Mouse (Mus musculus) lung, adult 2 months (tissue): ENCODE measurements around the gene Osbpl5. TPM values are rescaled to one million over a fixed set of nuclear protein-coding genes. Genes with fewer than 3 reads are reported as not detected.

Source experiments
- DNase-seq: peaks from one replicate; pipeline ENCODE4 v3.0.0; 2022
- H3K4me1 ChIP-seq: fragments of 200-500 bp; 2 replicates; pipeline ENCODE4 v1.6.1; 2011; ENCODE audit warnings: low read length; ENCODE audit not compliant: control insufficient read depth, insufficient read depth
- H3K4me3 ChIP-seq: fragments of 200-500 bp; replicated peaks from 2 replicates; pipeline ENCODE3; 2011; ENCODE audit warnings: low read depth, mild to moderate bottlenecking, control low read depth, low read length; ENCODE audit errors: extremely low read depth
- CTCF ChIP-seq: fragments of 200-500 bp; IDR thresholded peaks from 2 replicates; pipeline ENCODE4 v1.5.1; 2011; ENCODE audit warnings: mild to moderate bottlenecking, low read length, control low read depth; ENCODE audit not compliant: insufficient read depth
- POLR2A ChIP-seq: fragments of 200-500 bp; IDR thresholded peaks from 2 replicates; pipeline ENCODE4 v1.6.1; 2011; ENCODE audit warnings: low read depth, mild to moderate bottlenecking, control low read depth, low read length, borderline replicate concordance; ENCODE audit errors: extremely low read depth
- WGBS: fragments of 180-500 bp; shearing (Covaris S2); methylation state at CpG from one replicate; pipeline ENCODE4 v1.1.7; 2018; 5-methylcytosine and 5-hydroxymethylcytosine counted together
- polyA plus RNA-seq: library from polyadenylated mRNA; depleted of rRNA; stranded (reverse); fragments of >200 nt; gene quantifications from 2 replicates; pipeline ENCODE4 v1.2.3, GENCODE M21; 2012

Osbpl5 gene
- polyA plus RNA-seq, 1 experiment, result 125 TPM

DNA sequence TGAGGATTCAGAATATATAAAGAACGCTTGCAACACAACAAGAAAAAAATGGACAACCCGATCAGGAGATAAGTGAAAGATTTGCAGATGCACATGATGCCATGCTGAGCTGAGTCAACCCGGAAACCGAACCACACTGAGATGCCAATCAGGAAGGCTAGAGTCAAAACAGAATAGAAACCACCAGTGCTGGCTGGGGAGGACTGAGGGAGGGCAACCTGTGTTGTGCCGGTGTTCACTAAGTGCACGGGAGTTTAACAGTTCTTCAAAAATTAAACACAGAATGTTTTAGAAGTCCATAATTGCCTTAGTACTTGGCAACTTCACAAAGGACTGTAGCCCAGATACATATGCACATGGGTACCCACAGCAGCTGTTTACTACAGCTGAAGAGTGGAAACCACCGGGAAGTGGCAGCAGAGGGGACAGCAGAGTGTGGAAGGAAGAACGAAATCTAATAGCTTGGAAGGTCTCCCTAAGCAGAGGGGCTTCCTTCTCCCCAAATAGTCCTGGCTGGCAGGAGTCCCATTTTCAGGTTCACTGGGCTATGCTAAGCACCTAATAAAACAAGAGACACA is 43.9 kb downstream of the Osbpl5 start:
- Histone ChIP-seq H3K4me3 (no peak overlapping the region), H3K4me1 (peaks cover 5% of the 10 kb centered on the region; the same call in 1 of the 2 replicates)
- no peak for TF ChIP-seq CTCF
- TF ChIP-seq POLR2A, result no peak
- no peak for DNase-seq
- 56% methylated on average over 8 of the region's 8 CpGs for WGBS

DNA sequence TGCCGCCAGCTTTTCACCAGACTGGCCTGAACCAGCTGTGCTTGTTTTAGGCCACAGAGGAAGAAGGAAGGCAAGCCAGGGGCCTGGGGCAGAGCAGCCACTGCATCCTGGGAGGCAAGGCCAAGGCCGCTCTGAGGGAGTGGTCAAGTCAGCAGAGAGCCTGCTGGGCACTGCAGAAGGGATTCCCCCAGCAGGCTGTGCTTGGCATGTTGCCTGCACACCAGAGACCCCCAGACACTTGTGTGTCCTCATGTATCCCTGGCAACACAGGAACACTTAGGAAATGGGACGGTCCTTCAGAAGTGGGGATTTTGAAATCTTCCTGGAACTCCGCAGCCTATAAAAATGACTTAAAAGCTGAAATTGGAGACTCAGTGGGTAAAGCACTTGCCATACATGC is 44.8 kb downstream of the Osbpl5 start:
- no peak for DNase-seq
- no peak for TF ChIP-seq CTCF
- no peak for TF ChIP-seq POLR2A
- 57% methylated on average over 4 of the region's 4 CpGs for WGBS
- H3K4me1 ChIP-seq, result peaks cover 5% of the 10 kb centered on the region; the same call in 1 of the 2 replicates
- no peak overlapping the region for H3K4me3 ChIP-seq

DNA sequence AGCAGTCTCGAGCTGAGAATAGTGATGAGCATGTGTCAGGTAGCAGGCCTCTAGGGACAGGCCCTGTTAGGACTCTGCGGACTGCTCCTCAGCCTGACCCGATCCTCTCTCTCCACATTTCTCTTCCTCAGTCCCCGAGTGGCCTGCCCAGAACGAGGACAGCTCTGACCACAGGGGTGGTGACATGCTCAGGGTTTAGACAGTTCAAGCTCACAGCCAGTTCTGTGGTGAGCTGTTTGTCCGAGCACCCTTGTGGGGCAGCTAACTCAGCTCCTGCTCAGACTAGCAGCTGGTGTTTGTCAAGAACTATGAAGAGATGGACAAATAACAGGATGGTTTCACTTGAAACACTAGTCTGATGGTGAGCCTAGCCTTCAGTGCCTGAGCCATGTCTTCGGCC is 45.4 kb downstream of the Osbpl5 start:
- Histone ChIP-seq H3K4me1 (peaks cover 5% of the 10 kb centered on the region; the same call in 1 of the 2 replicates), H3K4me3 (no peak overlapping the region)
- no peak for DNase-seq
- TF ChIP-seq POLR2A, result no peak
- TF ChIP-seq CTCF, result no peak
- 68% methylated on average over 7 of the region's 7 CpGs for WGBS

DNA sequence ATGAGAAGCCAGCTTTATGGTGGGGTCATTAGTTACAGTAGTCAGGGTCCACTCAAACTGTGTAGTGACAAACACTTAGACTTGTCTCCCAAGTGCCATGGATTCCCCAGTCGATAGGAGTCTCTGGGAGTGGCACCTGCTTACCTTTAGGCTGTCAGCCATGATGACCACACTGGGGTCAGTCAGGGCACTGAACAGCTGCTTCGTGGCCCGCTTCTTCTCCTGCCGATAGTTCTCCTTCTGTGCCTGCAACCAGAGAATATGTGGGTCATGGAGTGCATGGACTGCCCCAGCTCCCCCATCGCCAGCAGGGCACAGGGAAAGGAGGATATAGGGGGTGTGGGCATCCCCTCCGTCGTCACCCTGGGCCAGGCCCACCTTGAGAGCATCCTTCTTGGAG is 47.4 kb downstream of the Osbpl5 start:
- Histone ChIP-seq H3K4me1 (peaks cover 5% of the 10 kb centered on the region; the same call in 1 of the 2 replicates), H3K4me3 (no peak overlapping the region)
- TF ChIP-seq POLR2A (no peak), CTCF (no peak)
- DNase-seq, result no peak
- WGBS, result 87% methylated on average over 7 of the region's 7 CpGs

DNA sequence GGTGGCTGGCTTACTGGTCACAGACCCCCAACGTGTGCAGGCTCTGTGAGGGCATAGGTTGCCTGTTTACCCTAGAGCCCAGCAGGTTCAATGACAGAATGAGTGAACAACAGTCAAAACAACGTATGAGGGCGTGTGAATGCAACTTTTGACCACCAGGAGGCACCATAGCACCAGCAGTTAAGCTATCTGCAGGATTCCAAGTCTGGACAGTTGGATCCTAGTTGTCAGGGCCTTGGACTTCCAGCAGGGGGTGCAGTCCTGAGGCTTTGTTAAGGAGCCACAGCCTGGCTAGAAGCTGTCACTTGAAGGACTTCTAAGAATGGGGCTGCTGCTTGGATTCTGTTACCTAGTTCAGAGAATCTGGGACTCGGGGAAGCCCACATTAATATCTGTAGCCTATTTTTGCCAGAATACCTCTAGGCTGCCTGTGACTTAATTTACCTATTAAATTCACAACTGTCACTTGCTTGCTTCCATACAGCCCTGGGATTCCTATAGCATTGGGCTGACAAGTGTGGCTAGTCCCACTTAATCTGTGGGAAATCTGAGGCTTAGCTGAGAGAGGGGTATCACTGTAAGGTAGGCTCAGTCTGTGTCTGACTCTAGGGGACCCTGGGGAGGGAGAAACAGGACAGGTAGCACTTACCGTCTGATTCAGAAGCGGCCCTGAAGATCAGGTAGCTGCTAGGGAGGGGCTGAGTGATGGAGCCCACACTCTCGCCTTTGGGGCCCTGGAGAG is 49.9 kb downstream of the Osbpl5 start:
- WGBS, result 42% methylated on average over 7 of the region's 7 CpGs
- TF ChIP-seq CTCF (peak; percentile 95), POLR2A (no peak)

DNA sequence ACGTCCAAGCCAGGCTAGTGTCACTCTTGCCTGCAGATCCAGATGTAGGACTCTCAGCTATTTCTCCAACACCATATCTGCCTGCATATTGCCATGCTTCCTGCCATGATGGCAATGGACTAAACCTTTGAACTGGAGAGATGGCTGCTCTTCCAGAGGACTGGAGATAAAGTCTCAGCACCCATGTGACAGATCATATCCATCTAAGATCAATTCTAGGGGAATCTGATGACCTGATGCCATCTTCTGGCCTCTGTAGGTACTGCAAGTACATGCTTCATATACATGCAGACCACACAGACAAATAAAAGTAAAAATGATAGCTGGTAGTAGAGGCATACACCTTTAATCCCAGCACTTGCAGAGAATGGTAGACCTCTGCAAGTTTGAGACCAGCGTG is 60.6 kb downstream of the Osbpl5 start:
- H3K4me1 ChIP-seq, result no peaks in the 10 kb centered on the region
- TF ChIP-seq POLR2A (no peak), CTCF (peak; percentile 23; the same call in 1 of the 2 replicates)
- WGBS, result 71% methylated on average over 2 of the region's 2 CpGs
- H3K4me3 ChIP-seq, result no peak overlapping the region
- DNase-seq, result no peak

More for the DNA sequence above, 49.9 kb downstream of the Osbpl5 start:
- DNase-seq, result peak; percentile 89
- H3K4me3 ChIP-seq, result no peak overlapping the region
- H3K4me1 ChIP-seq, result no peaks in the 10 kb centered on the region

DNA sequence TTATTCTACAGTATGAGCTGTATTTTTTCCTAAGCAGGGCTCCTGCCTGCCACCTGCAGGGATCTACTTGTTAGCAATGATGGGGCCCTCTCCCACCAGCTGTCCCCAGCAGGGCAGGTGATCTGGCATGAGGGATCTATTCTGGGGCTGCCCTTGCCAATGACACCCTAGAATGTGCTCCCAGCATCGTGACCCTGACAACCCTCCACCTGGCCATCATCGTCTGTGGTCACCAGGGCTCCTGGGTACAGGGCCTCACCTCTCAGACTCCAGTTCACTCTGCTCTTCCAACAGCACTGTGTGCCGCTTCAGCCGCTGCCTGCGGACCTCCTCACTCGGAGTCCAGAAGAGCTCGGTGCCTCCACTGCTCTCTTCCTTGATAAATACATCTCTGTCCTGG is 62.2 kb downstream of the Osbpl5 start:
- TF ChIP-seq CTCF (no peak), POLR2A (no peak)
- WGBS, result 93% methylated on average over 7 of the region's 7 CpGs
- no peak for DNase-seq
- H3K4me3 ChIP-seq, result no peak overlapping the region
- no peaks in the 10 kb centered on the region for H3K4me1 ChIP-seq

DNA sequence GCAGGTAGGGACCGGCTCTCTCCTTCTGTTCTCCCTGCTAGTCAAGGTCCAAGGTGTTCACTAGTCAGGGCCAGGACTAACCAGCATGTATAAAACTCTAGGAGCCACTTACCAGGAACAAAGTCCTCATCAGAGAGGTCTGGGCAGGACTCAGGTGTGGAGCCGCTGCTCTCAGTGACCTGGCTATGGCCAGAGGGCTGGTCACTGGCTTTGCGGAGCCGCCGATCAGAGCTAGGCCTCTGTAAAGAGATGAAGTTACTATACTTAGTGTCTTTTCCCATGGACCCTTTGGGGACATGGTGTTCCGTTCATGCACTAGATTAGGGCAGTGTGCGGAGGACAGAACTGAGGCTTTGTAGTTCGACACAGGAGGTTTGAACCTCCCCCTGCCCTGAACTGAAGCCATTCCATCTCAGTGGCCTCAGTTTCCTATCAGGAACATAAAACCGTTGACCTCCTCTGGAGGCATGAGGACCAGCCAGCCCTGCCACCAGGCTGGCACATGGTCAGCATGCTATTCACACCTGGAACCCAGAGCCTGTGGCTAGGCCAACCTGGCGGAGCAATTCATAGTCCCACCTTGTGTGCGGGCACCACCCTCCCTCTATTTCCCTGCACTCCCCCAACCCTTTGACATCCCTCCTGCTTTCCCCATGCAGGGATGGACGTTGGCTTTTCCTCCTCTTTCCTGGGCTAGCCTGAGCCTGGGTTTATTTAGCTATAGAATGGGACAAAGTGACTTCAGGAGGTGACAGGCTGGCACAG is 63.9 kb downstream of the Osbpl5 start:
- WGBS, result 91% methylated on average over 12 of the region's 12 CpGs
- no peak for DNase-seq
- no peak for TF ChIP-seq POLR2A
- TF ChIP-seq CTCF, result no peak
- no peaks in the 10 kb centered on the region for H3K4me1 ChIP-seq
- H3K4me3 ChIP-seq, result no peak overlapping the region

DNA sequence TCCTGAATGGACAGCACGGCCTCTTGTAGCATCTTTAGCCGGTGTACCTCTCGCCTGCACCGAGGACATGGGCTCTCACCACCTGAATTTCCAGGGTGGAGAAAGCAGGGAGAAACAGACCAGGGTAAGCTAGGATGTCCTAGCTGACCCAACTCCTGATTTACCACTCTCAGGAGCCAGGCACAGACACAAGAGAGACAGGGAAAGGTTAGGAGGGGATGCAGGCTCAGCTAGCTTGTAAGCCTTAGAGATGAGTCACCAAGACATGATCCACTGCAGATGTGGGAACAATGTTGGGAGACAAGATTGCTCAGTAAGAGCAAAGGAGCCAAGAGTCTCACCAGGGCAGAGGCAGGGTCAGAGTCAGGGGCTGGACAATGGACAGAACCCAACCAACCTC is 64.9 kb downstream of the Osbpl5 start:
- TF ChIP-seq POLR2A (no peak), CTCF (no peak)
- Histone ChIP-seq H3K4me1 (no peaks in the 10 kb centered on the region), H3K4me3 (no peak overlapping the region)
- no peak for DNase-seq
- 97% methylated on average over 4 of the region's 4 CpGs for WGBS
